Comparison of ENCODE assay signal across 8 mouse cellular contexts in genomic region chr10:116319246-116319645, GRCm38 (mm10). TPM values are rescaled to one million over a fixed set of nuclear protein-coding genes. Genes with fewer than 3 reads are reported as not detected.
A peak's percentile ranks its signal among the peaks of the same experiment; 100 is the strongest.
DNase-seq lines count a peak whose midpoint lies in the region; ATAC-seq lines count a peak whose summit lies in the region.

No protein-coding gene starts in this region.

- H3K4me2 ChIP-seq in midbrain, embryonic 15.5 days: no peak overlapping the region

- ATAC-seq in activated CD4-positive, CD25-positive, alpha-beta regulatory T cell, adult 4 months: peak; percentile 36
- ATAC-seq in common myeloid progenitor, adult 5-6 weeks (replicated peaks; ENCODE audit: low read depth, poor library complexity, severe bottlenecking): peak; percentile 91
- 0 out of 2 replicates have a peak, but pooled peaks have one; percentile 24 for ATAC-seq in midbrain, embryonic 15.5 days (replicated peaks)

- WGBS in midbrain, embryonic 15.5 days: 19% methylated on average over 12 of the region's 12 CpGs

- no peak overlapping the region for H3K9ac ChIP-seq in midbrain, embryonic 15.5 days

- no peak overlapping the region for H3K27ac ChIP-seq in midbrain, embryonic 15.5 days

- intact Hi-C loops in left cerebral cortex, postnatal 36 days (cut with DNase I): loop anchor here (1.0 to 10.0 kb wide), 3 partner anchors 111 to 394 kb away; no protein-coding TSS in a partner anchor

- no peaks in the 10 kb centered on the region for H3K36me3 ChIP-seq in midbrain, embryonic 15.5 days (replicated peaks)

- H3K4me3 ChIP-seq in midbrain, embryonic 15.5 days: no peak overlapping the region

- no peaks in the 10 kb centered on the region for H3K9me3 ChIP-seq in midbrain, embryonic 15.5 days

- peak; percentile 19 for DNase-seq in 3134 (ENCODE audit: extremely low read depth, insufficient read length, low spot score)
- DNase-seq in gastrocnemius, postnatal 10 days: peak; percentile 76
- DNase-seq in kidney, adult 18-20 months: peak; percentile 82
- DNase-seq in left cerebral cortex, postnatal 36 days (ENCODE audit: low spot score in 2 of 2): peak; percentile 61 to 74
- DNase-seq in testis, postnatal 14 days (ENCODE audit: low spot score): peak; percentile 73

- no peaks in the 10 kb centered on the region for H3K27me3 ChIP-seq in midbrain, embryonic 15.5 days (replicated peaks)

- no peaks in the 10 kb centered on the region for H3K4me1 ChIP-seq in midbrain, embryonic 15.5 days

RNA-seq across cellular contexts. Expression of gene Ptprb, which starts 43.9 kb away (rescaled TPM):
- polyA plus RNA-seq in activated CD4-positive, CD25-positive, alpha-beta regulatory T cell, adult 4 months (2017; shearing (Covaris generic)): under 1 TPM in 1 of 2 experiments, not detected in 1; 0.12 TPM
- total RNA-seq in common myeloid progenitor, adult 5-6 weeks (2017): not detected in 2 replicates
- total RNA-seq in gastrocnemius, postnatal 10 days (2021): 10 to 100 TPM; 36.2 to 42.3 TPM
- total RNA-seq in left cerebral cortex, postnatal 36 days (2021): 10 to 100 TPM; 17.5 to 20.6 TPM
- 3.6 and 3.9 TPM in 2 replicates for polyA plus RNA-seq in midbrain, embryonic 15.5 days (2015; fragmentation: Nextera tagmentation; extraction: Ambion mirVana)

Comparison
In these comparisons a context has a peak if more than half of its experiments do, and no peak if none do; other contexts are left out.
1. DNase-seq: peak in every context shown above with its lines; median percentile 82 in kidney, adult 18-20 months; 76 in gastrocnemius, postnatal 10 days; 73 in testis, postnatal 14 days; 68 in left cerebral cortex, postnatal 36 days; 19 in 3134.
2. ATAC-seq: peak in every context shown above with its lines; median percentile 91 in common myeloid progenitor, adult 5-6 weeks; 36 in activated CD4-positive, CD25-positive, alpha-beta regulatory T cell, adult 4 months; 24 in midbrain, embryonic 15.5 days.
3. RNA of gene Ptprb, which starts 43.9 kb away (total RNA-seq): 36.2 to 42.3 TPM in gastrocnemius, postnatal 10 days and 17.5 to 20.6 TPM in left cerebral cortex, postnatal 36 days; not detected in common myeloid progenitor, adult 5-6 weeks; every median in the first group is over 10 times any median in the second.